Mouse (Mus musculus) neutrophil, adult 5-6 weeks (primary cell): ENCODE data around the gene Hist2h3c1. TPM values are rescaled to one million over a fixed set of nuclear protein-coding genes. Genes with fewer than 3 reads are reported as not detected.
"Not testable (repeated sequence)": the region's sequence is repeated elsewhere in the genome, so short reads cannot be mapped to it uniquely, and the experiment has no call there.

Experiments
- ATAC-seq: fragments of 151-379, 151-347 bp; 2 replicates; pipeline ENCODE4 v1.8.0; 2017; ENCODE audit warnings: mild to moderate bottlenecking, moderate TSS enrichment; ENCODE audit not compliant: insufficient number of reproducible peaks, poor library complexity, low FRiP score, severe bottlenecking; ENCODE audit errors: extremely low read depth
- total RNA-seq: library from RNA; stranded (forward); fragments of 200-1000 nt; gene quantifications from 2 replicates; pipeline ENCODE4 v1.2.3, GENCODE M21; 2017

The Hist2h3c1 gene
- not detected in 2 replicates for total RNA-seq

GRCm38 (mm10) chr3:96246427-96246856 lies at the start of gene Hist2h3c1:
Gene Hist2h3c1, plus strand, starts transcription at chr3:96246685.
- peak; percentile 79 for ATAC-seq

DNA sequence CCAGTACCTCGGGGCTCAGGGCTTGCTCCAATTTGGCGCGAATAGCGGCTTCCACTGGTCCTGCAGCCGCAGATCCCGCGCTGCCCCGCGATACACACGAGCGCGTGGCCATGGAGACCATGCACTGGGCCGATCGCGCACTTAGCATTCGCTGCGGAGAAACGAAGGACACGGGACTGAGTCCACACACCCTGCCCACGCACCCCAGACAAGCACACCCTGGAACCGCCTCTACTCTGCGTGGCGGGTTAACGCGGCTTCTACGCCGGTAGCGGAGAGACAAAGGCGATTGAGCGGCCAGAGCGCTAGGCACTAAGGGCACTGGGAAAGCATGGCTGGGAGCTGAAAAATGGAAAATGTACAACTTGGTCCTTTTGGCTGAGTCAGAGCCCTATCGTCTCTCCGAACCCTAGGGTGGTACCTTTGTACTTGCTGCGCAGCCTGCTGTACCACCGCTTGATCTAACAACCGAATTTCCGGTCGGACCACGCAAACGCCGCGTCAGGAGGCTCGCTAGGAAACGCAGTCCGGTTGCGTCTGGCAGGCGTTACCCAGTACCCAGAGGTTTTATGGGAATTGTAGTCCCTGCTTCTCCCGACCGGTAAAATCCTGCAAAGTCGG lies 49.2 kb upstream of the Hist2h3c1 start:
- ATAC-seq: peak; percentile 79

GRCm38 (mm10) chr3:96198181-96198580 lies 48.3 kb upstream of the Hist2h3c1 start:
- ATAC-seq: peak; percentile 52

DNA sequence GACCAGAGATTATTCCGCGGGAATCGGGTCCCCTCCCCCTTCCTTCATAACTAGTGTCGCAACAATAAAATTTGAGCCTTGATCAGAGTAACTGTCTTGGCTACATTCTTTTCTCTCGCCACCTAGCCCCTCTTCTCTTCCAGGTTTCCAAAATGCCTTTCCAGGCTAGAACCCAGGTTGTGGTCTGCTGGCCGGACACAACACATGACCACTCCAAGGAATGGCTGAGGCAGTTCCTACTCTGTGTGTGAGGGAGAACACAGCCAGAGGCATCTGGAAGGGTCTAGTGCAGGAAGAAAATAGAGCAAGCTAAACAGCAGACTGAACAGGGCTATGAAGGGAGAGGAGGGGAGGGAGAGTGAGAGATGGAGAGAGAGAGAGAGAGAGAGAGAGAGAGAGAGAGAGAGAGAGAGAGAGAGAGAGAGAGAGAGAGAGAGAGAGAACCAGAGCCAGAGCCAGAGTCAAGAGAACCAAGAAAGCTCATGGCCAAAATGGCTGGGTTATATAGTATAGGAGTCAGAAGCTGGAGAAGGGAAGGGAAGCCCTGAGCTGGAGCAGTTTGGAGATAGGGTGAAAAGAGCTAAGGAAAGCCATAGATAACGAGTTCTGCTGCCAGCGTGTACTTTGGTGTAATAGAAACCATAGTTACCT lies 47.8 kb upstream of the Hist2h3c1 start:
- not testable (repeated sequence) for ATAC-seq

GRCm38 (mm10) chr3:96199731-96200130 lies 46.8 kb upstream of the Hist2h3c1 start:
- ATAC-seq: peak; percentile 14; the same call in 1 of the 2 replicates

DNA sequence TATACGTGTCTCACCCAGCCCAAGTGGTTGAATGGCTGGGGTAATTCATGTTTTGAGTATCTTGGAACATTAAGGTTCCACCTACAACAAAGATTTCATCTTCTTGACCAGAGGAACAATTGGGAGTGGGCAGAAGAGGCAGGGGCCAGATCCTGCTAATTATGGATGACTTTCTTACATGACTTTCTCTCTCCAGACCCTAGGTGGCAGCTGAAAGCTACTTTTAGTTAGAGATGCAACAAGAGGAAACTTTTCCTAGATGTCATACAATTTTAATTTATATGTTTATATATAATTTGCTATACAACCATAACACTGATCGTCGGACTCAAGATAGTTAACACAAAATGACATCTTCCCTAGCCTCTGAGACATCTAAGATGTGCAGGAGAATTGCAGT lies 38.7 kb upstream of the Hist2h3c1 start:
- no peak for ATAC-seq

- no peak for ATAC-seq
Measured at GRCm38 (mm10) chr3:96209242-96209641, 37.2 kb upstream of the Hist2h3c1 start.

GRCm38 (mm10) chr3:96219191-96219641 lies 27.3 kb upstream of the Hist2h3c1 start:
- peak; percentile 11; the same call in 1 of the 2 replicates for ATAC-seq

- peak; percentile 63 for ATAC-seq
Measured at GRCm38 (mm10) chr3:96219661-96220130, 26.8 kb upstream of the Hist2h3c1 start, which contains the start of the genes Bola1 and Hist2h2ab. Gene Bola1, minus strand, starts transcription at chr3:96219709. Gene Hist2h2ab, plus strand, starts transcription at chr3:96219865.

GRCm38 (mm10) chr3:96220131-96220764 lies 26.2 kb upstream of the Hist2h3c1 start:
- ATAC-seq: not testable (repeated sequence)

DNA sequence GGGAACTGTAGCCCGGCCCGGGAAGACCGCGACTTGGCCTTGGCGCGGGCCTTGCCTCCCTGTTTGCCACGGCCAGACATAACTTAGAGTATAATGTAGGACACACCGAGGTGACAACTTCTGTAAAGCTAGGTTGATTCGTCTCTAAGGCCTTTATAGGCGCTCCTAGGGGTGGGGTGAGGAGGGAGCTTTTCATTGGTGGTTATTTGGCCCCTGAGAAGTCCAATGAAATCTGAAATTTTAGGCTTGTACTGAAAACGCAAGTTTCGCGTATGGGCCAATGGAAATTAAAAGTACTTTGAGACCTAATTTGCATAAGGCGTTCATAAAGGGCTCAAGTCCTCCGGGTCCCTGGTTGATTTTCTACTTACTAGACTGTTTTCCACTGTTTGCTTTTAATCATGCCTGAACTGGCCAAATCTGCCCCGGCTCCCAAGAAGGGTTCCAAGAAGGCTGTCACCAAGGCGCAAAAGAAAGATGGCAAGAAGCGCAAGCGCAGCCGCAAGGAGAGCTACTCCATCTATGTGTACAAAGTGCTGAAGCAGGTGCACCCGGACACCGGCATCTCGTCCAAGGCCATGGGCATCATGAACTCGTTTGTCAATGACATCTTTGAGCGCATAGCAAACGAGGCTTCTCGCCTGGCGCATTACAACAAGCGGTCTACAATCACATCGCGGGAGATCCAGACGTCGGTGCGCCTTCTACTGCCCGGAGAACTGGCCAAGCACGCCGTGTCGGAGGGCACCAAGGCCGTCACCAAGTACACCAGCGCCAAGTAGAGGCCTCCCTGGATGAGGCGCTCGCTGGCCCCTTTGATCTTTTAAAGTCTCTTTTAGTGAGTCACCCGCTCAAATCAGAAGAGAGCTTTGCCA lies 25.5 kb upstream of the Hist2h3c1 start, which contains the start of the genes Hist2h2ac and Hist2h2be:
Gene Hist2h2ac (minus strand): TSS at position 116 of the 875 bp plus-strand sequence.
Gene Hist2h2be (plus strand): TSS at position 355 of the 875 bp plus-strand sequence.
- peak; percentile 83 for ATAC-seq

DNA sequence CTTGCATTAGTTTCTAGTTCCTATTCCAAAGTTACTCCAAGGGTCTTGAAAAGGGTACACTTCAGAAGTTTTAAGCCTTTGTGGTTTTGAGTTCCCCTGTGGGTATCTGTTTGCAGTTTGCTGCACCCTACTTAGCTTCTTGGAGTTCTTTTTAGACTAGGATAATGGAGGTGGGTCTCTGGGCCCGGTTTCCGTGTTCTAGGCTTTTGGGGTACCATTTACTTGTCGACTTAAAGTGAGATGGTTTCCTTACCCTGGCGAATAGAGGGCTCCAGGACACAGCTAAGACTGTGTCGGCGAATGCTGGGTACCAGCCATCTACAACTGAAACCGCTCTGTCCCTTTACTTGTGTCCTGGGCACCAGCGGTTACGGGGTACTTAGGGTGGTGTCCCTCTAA lies 24.8 kb upstream of the Hist2h3c1 start:
- ATAC-seq: no peak

GRCm38 (mm10) chr3:96222774-96223173 lies 23.7 kb upstream of the Hist2h3c1 start:
- no peak for ATAC-seq

- ATAC-seq: no peak
Measured at GRCm38 (mm10) chr3:96225421-96225820, 21.1 kb upstream of the Hist2h3c1 start.

DNA sequence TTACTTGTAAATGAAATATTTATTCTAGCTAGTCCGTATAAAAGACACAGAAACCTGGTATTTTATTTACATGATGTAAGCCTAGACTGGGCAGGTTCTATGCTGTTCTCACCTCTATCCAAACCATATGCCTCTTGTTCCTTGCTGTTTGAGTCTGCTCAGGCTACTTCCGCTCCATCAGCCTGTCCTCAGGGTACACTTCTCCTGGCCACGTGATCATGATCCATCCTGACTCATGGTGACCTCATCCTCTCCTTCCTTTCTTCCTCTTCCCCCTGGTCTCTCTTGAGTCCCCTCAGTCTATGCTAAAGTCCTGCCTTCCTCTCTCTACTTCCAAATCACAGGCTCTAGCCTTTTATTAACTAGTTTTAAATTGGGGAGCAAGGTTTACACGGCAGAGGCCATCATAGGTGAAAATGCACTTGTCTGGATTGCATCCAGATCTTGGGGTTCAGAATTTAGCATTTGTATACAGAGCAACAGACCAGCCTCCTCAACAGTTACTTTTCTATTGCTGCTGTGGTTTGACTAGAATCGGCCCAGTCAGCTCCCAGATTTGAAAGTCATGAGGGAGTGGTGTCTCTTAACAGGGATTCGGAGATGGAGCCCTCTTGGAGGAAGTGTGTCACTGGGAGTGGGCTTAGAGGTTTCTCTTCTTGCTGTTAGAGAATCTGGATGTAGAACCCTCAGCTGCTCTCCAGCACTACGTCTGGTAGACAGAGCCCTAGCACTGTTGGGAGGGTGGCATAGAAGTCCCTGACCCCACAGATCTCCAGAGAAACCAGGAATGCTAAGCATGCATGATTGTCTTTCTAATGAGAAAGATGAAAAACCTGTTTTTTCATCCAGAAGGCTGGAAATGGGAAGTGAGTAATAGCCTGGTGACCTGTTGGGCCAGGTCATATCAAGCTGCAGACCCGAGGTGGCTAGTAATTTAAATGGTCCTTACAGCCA lies 19.5 kb upstream of the Hist2h3c1 start:
- ATAC-seq: peak; percentile 23; the same call in 1 of the 2 replicates

DNA sequence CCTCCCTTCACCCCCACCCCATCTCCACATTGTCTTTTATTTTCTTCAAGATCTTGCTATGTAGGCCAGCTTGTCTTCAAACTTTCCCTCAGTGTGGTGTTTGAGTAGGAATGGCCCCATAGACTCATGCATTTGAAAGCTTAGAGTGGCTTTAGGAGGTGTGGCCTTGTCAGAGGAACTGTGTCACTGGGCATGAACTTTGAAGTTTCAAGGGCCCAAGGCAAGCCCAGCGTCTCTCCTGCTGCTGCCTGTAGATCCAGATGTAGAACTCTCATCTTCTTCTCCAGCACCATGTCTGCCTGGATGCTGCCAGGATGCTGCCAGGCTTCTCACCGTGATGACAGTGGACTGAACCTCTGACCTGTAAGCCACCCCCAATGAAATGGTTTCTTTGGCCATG lies 17.7 kb upstream of the Hist2h3c1 start:
- no peak for ATAC-seq

DNA sequence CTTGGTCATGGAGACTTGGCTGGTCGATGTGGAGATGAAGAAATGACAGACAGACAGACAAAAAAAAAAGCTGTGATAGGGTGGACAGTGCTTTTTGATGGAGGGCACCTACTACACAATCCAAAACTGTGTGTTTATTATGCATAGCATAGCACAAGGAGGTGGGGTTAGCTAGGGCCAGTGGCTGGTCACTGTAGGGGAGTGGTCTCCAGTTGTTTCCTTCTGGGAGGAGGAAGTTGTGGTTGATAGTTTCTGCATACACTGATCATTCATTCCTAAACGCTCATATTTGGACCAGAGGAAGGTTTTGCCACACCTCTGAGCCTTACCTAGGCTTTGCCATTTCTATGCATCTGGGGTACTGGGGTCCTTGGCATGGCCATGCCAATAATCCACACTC lies 16.1 kb upstream of the Hist2h3c1 start:
- no peak for ATAC-seq
